Mouse (Mus musculus) CH12.LX (cell line): ENCODE measurements around the gene Gatb. TPM values are rescaled to one million over a fixed set of nuclear protein-coding genes. Genes with fewer than 3 reads are reported as not detected.
A peak's percentile ranks its signal among the peaks of the same experiment; 100 is the strongest.
"Not testable (repeated sequence)": the region's sequence is repeated elsewhere in the genome, so short reads cannot be mapped to it uniquely, and the experiment has no call there.

Experiments used
- DNase-seq: peaks from one replicate; pipeline ENCODE4 v3.0.0-alpha.2; 2013; ENCODE audit errors: extremely low read depth
- H3K27ac ChIP-seq: 2 replicates; pipeline ENCODE4 v1.5.1; 2012; ENCODE audit warnings: low read depth, mild to moderate bottlenecking, control low read depth, moderate library complexity; ENCODE audit not compliant: insufficient read depth
- H3K27me3 ChIP-seq: replicated peaks from 2 replicates; pipeline ENCODE3; 2012; ENCODE audit warnings: inconsistent platforms
- H3K36me3 ChIP-seq, 2 experiments: replicated peaks in 1 of 2; 2 replicates each; pipeline versions ENCODE3 to v1.6.1; 2012; ENCODE audit warnings: inconsistent platforms in 1 of 2, low read length in 1 of 2, mild to moderate bottlenecking in 1 of 2, mixed read lengths in 1 of 2, moderate library complexity in 1 of 2; ENCODE audit not compliant: control insufficient read depth in 1 of 2, insufficient read depth in 1 of 2
- H3K4me1 ChIP-seq, 2 experiments: 2 replicates each; pipeline ENCODE4 v1.6.1; 2012; ENCODE audit warnings: inconsistent platforms in 1 of 2, moderate library complexity in 1 of 2; ENCODE audit not compliant: insufficient read depth in 2 of 2, control insufficient read depth in 1 of 2
- H3K4me2 ChIP-seq: 2 replicates; pipeline ENCODE4 v1.6.1; 2012; ENCODE audit warnings: low read depth, mild to moderate bottlenecking, control low read depth; ENCODE audit not compliant: poor library complexity, insufficient read depth, severe bottlenecking
- H3K4me3 ChIP-seq, 3 experiments: fragments of 150-350 bp in 1 of 3; sonication (generic) in 1 of 3; replicated peaks in 1 of 3; 2 replicates each; pipeline versions ENCODE3 to v1.5.1; 2011 to 2012; ENCODE audit warnings: low read depth in 2 of 3, low read length in 2 of 3, mild to moderate bottlenecking in 2 of 3, moderate library complexity in 2 of 3, control low read depth in 1 of 3, improper control_type of control experiment in 1 of 3, inconsistent platforms in 1 of 3, mixed read lengths in 1 of 3; ENCODE audit not compliant: poor library complexity in 1 of 3
- H3K79me2 ChIP-seq: replicated peaks from 2 replicates; pipeline ENCODE4 v1.6.1; 2012; ENCODE audit warnings: mild to moderate bottlenecking, moderate library complexity; ENCODE audit not compliant: control insufficient read depth, poor library complexity, insufficient read depth, severe bottlenecking; ENCODE audit errors: extremely low read depth
- H3K9ac ChIP-seq: 2 replicates; pipeline ENCODE4 v1.6.1; 2012; ENCODE audit warnings: low read depth, mild to moderate bottlenecking, control low read depth, moderate library complexity; ENCODE audit not compliant: insufficient read depth
- H3K9me3 ChIP-seq: replicated peaks from 2 replicates; pipeline ENCODE3; 2012; ENCODE audit warnings: low read length, inconsistent platforms, mixed read lengths
- CHD1 ChIP-seq: IDR thresholded peaks from 2 replicates; pipeline ENCODE4 v1.6.1; 2012; ENCODE audit warnings: low read depth, low read length, improper control_type of control experiment, inconsistent platforms
- ELF1 ChIP-seq: IDR thresholded peaks from 2 replicates; pipeline ENCODE4 v1.6.1; 2014; ENCODE audit warnings: low read depth, mild to moderate bottlenecking, inconsistent platforms, low read length, improper control_type of control experiment
- HCFC1 ChIP-seq: IDR thresholded peaks from 2 replicates; pipeline ENCODE4 v1.6.1; 2012; ENCODE audit warnings: low read depth, mild to moderate bottlenecking, inconsistent platforms, low read length, improper control_type of control experiment
- KAT2A ChIP-seq: IDR thresholded peaks from 2 replicates; pipeline ENCODE4 v1.6.1; 2012; ENCODE audit warnings: low read length, improper control_type of control experiment, inconsistent platforms; ENCODE audit not compliant: insufficient replicate concordance
- MAFK ChIP-seq: IDR thresholded peaks from 2 replicates; pipeline ENCODE4 v1.6.1; 2011; ENCODE audit warnings: low read length, improper control_type of control experiment; ENCODE audit not compliant: insufficient replicate concordance
- NELFE ChIP-seq: IDR thresholded peaks from 2 replicates; pipeline ENCODE4 v1.6.1; 2011; ENCODE audit warnings: low read depth, low read length, improper control_type of control experiment
- NRF1 ChIP-seq: IDR thresholded peaks from 2 replicates; pipeline ENCODE4 v1.6.1; 2014; ENCODE audit warnings: low read depth, mild to moderate bottlenecking, inconsistent platforms, low read length, improper control_type of control experiment, moderate library complexity
- POLR2A ChIP-seq: IDR thresholded peaks from 2 replicates; pipeline ENCODE4 v1.6.1; 2011; ENCODE audit warnings: low read depth, mild to moderate bottlenecking, improper control_type of control experiment, low read length
- POLR2AphosphoS2 ChIP-seq: IDR thresholded peaks from 2 replicates; pipeline ENCODE4 v1.6.1; 2011; ENCODE audit warnings: low read depth, low read length, improper control_type of control experiment
- RCOR1 ChIP-seq: conservative IDR thresholded peaks from 2 replicates; pipeline ENCODE4 v1.6.1; 2012; ENCODE audit warnings: low read depth, mild to moderate bottlenecking, inconsistent platforms, low read length, improper control_type of control experiment
- TBP ChIP-seq: conservative IDR thresholded peaks from 2 replicates; pipeline ENCODE4 v1.6.1; 2011; ENCODE audit warnings: low read depth, low read length, improper control_type of control experiment
- TCF12 ChIP-seq: IDR thresholded peaks from 2 replicates; pipeline ENCODE4 v1.6.1; 2014; ENCODE audit warnings: low read depth, mild to moderate bottlenecking, inconsistent platforms, low read length, improper control_type of control experiment
- ZC3H11A ChIP-seq: IDR thresholded peaks from 2 replicates; pipeline ENCODE4 v1.6.1; 2012; ENCODE audit warnings: low read depth, mild to moderate bottlenecking, inconsistent platforms, low read length, improper control_type of control experiment
- dilution Hi-C: fragments of 300-500 bp; cut with MboI; formaldehyde crosslinking; loops from 2 replicates; pipeline ENCODE4 v1.14.3; 2020; ENCODE audit warnings: low sequenced_read_pairs; ENCODE audit not compliant: extremely low pct_unique_long_range_greater_than_20kb, extremely low pct_ligation_motif_present
- in situ Hi-C: fragments of 300-500 bp; cut with MboI; formaldehyde crosslinking; loops from 3 replicates; pipeline ENCODE4 v1.14.3; 2019; ENCODE audit warnings: low sequenced_read_pairs, low pct_ligation_motif_present, low pct_unique_long_range_greater_than_20kb, mixed read lengths
- polyA plus RNA-seq: library from polyadenylated mRNA; unstranded; fragments of >175 nt; gene quantifications from 2 replicates; pipeline ENCODE4 v1.2.1, GENCODE M21; 2012; ENCODE audit warnings: low read depth; ENCODE audit not compliant: insufficient read length
- total RNA-seq, 2 experiments: library from RNA; depleted of rRNA; stranded (reverse); fragments of 300-350 nt in 1 of 2; fragments of >200 nt in 1 of 2; gene quantifications; 2 replicates each; pipeline ENCODE4 v1.2.3; 2012 to 2014

The Gatb gene
- total and polyA plus RNA-seq, 3 experiments: 27.4 to 39.8 (median 31.9) TPM

- dilution Hi-C loops: not testable (repeated sequence)
- H3K27ac ChIP-seq: peak overlapping the region; percentile 83
Observed at GRCm38 (mm10) chr3:85572502-85572901, 1.4 kb upstream of the Gatb start.

GRCm38 (mm10) chr3:85573216-85573863, 579 bp upstream of the Gatb start:
- peak overlapping the region; percentile 66 for H3K4me2 ChIP-seq
- H3K27me3 ChIP-seq: no peaks in the 10 kb centered on the region
- dilution Hi-C loops: no loop called here
- H3K27ac ChIP-seq: no peak overlapping the region
- H3K79me2 ChIP-seq: no peaks in the 10 kb centered on the region
- H3K9ac ChIP-seq: peak overlapping the region; percentile 83
- TF ChIP-seq RCOR1: no peak
- TF ChIP-seq CHD1: peak; percentile 95
- peaks cover 0 to 36% of the 10 kb centered on the region in 2 experiments; a peak in 2 of 4 replicates for H3K4me1 ChIP-seq
- in situ Hi-C loops: loop anchor here (25.0 kb wide), 1 partner anchor 636 kb away; no protein-coding TSS in a partner anchor
- H3K4me3 ChIP-seq: peak overlapping the region; percentile 47 to 85 (median 67)
- H3K9me3 ChIP-seq: no peaks in the 10 kb centered on the region
- peaks cover 10 to 20% of the 10 kb centered on the region in 2 experiments for H3K36me3 ChIP-seq
- peak; percentile 20 for DNase-seq

More at GRCm38 (mm10) chr3:85572502-85572901, 1.4 kb upstream of the Gatb start:
- peak overlapping the region; percentile 66; the same call in 1 of the 2 replicates for H3K4me2 ChIP-seq
- H3K9ac ChIP-seq: peak overlapping the region; percentile 83
- peaks cover 0 to 36% of the 10 kb centered on the region in 2 experiments; a peak in 2 of 4 replicates for H3K4me1 ChIP-seq
- peak; percentile 86 for DNase-seq
- TF ChIP-seq NELFE: peak; percentile 78
- TF ChIP-seq POLR2AphosphoS2: 0 out of 2 replicates have a peak, but pooled peaks have one; percentile 79
- TF ChIP-seq POLR2A: peak; percentile 88
- peak; percentile 75 for TF ChIP-seq ZC3H11A
- peak; percentile 68 for TF ChIP-seq HCFC1
- 0 out of 2 replicates have a peak, but pooled peaks have one; percentile 42 for TF ChIP-seq TCF12
- 0 out of 2 replicates have a peak, but pooled peaks have one; percentile 57 for TF ChIP-seq KAT2A
- TF ChIP-seq ELF1: peak; percentile 36; the same call in 1 of the 2 replicates
- TF ChIP-seq NRF1: 0 out of 2 replicates have a peak, but pooled peaks have one; percentile 14
- peak; percentile 98 for TF ChIP-seq MAFK
- peak; percentile 95 for TF ChIP-seq TBP
- peaks cover 4 to 14% of the 10 kb centered on the region in 2 experiments for H3K36me3 ChIP-seq
- H3K79me2 ChIP-seq, H3K27me3 ChIP-seq, H3K9me3 ChIP-seq: not testable (repeated sequence)
- peak overlapping the region; percentile 47 to 85 (median 67) for H3K4me3 ChIP-seq
- in situ Hi-C loops: loop anchor here (25.0 kb wide), 1 partner anchor 635 kb away; no protein-coding TSS in a partner anchor
